Mouse (Mus musculus) retina, postnatal 1 day (tissue): ENCODE measurements around the gene Vmn1r4.
A peak's percentile ranks its signal among the peaks of the same experiment; 100 is the strongest.

Experiments used
- DNase-seq: peaks from one replicate; pipeline ENCODE4 v3.0.0-alpha.2; 2012

Gene Vmn1r4

GRCm38 (mm10) chr6:56923726-56924707, at the start of gene Vmn1r4, which contains the start of gene Nt5c3:
Gene Vmn1r4 (plus strand): TSS chr6:56924015.
Gene Nt5c3 (minus strand): TSS chr6:56923932.
- DNase-seq, result peak; percentile 98

GRCm38 (mm10) chr6:56876870-56877269, 46.9 kb upstream of the Vmn1r4 start:
- DNase-seq, result no peak

GRCm38 (mm10) chr6:56877985-56878384, 45.8 kb upstream of the Vmn1r4 start:
- no peak for DNase-seq

GRCm38 (mm10) chr6:56879352-56879955, 44.4 kb upstream of the Vmn1r4 start:
- DNase-seq, result no peak

- DNase-seq, result no peak
Observed at GRCm38 (mm10) chr6:56888561-56888960, 35.3 kb upstream of the Vmn1r4 start.

- no peak for DNase-seq
Observed at GRCm38 (mm10) chr6:56890762-56891161, 33.1 kb upstream of the Vmn1r4 start.

GRCm38 (mm10) chr6:56899601-56900000, 24.2 kb upstream of the Vmn1r4 start:
- no peak for DNase-seq

- no peak for DNase-seq
Observed at GRCm38 (mm10) chr6:56901336-56901735, 22.5 kb upstream of the Vmn1r4 start.

- DNase-seq, result no peak
Observed at GRCm38 (mm10) chr6:56901824-56902386, 21.9 kb upstream of the Vmn1r4 start.

- DNase-seq, result no peak
Observed at GRCm38 (mm10) chr6:56902606-56903520, 21.0 kb upstream of the Vmn1r4 start.

- DNase-seq, result no peak
Observed at GRCm38 (mm10) chr6:56903831-56904230, 20.0 kb upstream of the Vmn1r4 start.

GRCm38 (mm10) chr6:56904330-56904729, 19.5 kb upstream of the Vmn1r4 start:
- no peak for DNase-seq

GRCm38 (mm10) chr6:56904982-56905381, 18.8 kb upstream of the Vmn1r4 start:
- no peak for DNase-seq

- DNase-seq, result no peak
Observed at GRCm38 (mm10) chr6:56905486-56905885, 18.3 kb upstream of the Vmn1r4 start.

GRCm38 (mm10) chr6:56906121-56906846, 17.5 kb upstream of the Vmn1r4 start:
- DNase-seq, result no peak

- DNase-seq, result no peak
Observed at GRCm38 (mm10) chr6:56907973-56908372, 15.8 kb upstream of the Vmn1r4 start.

- DNase-seq, result no peak
Observed at GRCm38 (mm10) chr6:56908397-56908796, 15.4 kb upstream of the Vmn1r4 start.

- DNase-seq, result peak; percentile 49
Observed at GRCm38 (mm10) chr6:56908912-56909311, 14.9 kb upstream of the Vmn1r4 start.

- DNase-seq, result no peak
Observed at GRCm38 (mm10) chr6:56910910-56911309, 12.9 kb upstream of the Vmn1r4 start.

- no peak for DNase-seq
Observed at GRCm38 (mm10) chr6:56913092-56913858, 10.5 kb upstream of the Vmn1r4 start.

- DNase-seq, result no peak
Observed at GRCm38 (mm10) chr6:56916279-56916678, 7.5 kb upstream of the Vmn1r4 start.
